Mouse (Mus musculus) embryo, embryonic 10.5 days (tissue): ENCODE data around the gene Gak.
A peak's percentile ranks its signal among the peaks of the same experiment; 100 is the strongest.

ENCODE experiments used
- DNase-seq: peaks from one replicate; pipeline ENCODE4 v3.0.0-alpha.2; 2015; ENCODE audit warnings: low spot score

Gene Gak

DNA sequence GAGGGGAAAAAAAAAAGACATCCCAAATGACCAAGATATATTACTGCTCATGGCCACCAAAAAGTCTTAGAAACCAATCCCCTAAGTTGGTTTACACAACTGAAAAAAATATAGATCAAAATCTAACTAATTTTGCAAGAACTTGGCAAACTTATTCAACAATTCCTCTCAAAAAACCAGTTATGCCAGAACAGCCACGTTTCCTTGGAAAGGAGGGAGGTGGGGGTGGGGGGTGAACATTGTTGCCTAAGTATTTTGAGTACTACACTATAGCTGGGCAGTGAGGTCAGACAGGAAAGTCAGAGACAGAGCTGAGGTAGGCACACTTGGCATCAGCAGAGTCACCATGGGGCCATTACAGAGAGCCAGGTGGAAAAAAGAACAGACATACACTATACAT is 29.6 kb downstream of the Gak start:
- no peak for DNase-seq

DNA sequence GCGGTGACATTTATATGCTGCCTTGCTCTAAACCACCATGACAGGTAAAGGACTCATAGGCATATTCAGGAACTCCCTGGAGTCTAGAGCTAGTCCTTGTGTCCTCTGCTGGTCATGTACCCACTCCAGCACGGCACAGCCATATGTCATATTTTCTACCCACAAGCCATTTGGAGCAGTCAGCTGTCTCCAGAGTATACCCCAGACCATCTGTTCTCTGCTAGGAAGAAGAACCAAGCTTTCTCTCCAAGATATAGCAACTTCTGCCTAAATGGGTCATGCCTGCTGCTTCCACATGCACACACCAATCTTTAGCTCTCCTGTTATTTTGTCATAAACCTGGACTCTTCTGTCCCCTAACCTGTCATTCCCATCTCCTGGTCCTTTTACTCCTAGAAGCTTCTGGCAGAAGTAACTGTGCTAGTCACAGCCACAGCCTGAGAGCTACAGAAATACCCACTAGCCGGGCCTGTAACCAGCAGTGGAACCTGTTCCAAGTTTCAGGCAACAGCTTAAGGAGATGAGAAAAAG is 48.1 kb downstream of the Gak start:
- DNase-seq: no peak

DNA sequence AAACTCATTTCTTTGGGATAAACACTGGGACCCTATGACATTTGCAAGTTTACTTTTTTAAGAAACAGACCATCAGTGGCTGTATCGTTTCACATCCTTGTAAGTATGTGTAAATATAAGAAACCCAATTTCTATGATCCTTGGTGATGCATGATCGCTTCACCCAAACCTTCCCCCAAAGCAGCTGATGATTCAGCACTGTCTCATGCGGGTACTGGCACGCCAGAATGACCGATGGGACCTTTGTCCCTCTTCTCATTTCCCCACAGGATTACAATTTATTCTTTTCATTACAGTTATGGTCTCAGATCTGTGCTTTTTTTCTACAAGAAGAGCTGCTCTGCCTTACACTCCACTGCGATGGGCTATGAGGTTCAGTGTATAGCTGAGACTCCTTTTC is 56.5 kb downstream of the Gak start:
- no peak for DNase-seq

DNA sequence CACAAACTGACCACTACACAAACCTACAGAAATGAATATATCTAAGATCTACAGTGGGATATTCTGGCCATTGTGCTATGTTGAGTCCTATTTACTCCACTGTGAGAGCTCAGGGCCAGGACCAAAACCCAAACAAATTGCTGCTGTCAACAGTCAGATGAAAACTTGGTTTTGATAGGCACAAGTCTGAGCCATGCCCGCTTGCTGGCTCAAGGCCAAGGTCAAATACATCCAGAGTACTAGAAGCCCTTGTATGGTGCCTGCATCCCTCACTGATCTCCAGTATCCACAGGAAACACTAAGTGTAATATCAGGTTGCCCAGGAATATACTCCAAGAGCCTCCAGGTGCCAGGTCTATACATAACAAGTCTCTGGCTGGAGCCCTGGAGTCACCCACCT is 58.6 kb downstream of the Gak start:
- no peak for DNase-seq

DNA sequence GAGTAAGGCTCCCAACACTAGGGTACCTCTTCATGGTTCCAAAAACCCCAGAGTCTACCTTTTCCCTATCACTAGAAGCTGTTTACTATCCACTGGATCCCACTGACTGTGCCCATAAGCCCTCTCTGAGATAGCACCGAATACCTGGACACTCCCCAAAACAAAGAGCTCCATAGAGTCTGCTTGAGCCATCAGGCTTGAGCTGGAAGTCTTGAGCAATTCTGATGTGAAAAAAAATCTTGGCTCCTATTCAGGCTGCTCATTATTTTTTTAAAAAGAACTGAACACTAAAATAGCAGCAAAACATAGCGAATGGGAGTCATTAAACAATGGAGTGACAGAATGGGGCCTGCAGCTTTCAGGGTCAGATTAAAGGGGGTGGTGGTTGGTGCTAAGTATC is 62.5 kb downstream of the Gak start:
- DNase-seq: no peak

DNA sequence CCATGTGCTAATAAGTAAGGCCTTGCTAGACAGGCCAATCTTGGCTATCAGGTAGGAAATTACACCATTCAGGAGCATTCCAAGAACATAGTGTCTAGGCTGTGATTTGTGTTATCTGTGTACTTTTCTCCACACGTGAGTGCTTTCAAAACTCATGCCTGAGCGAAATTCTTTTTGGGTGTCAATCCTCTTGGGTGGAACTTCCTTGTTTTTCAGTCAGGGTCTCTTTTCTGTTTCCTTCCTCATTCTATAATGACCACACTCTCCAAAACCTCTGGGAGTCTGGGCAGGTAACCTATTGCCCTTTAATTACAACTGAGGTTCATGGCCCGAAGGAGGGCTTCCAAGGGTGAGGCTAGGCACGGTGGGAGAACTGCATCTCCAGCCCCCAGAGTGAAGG is 63.0 kb downstream of the Gak start:
- DNase-seq: no peak

DNA sequence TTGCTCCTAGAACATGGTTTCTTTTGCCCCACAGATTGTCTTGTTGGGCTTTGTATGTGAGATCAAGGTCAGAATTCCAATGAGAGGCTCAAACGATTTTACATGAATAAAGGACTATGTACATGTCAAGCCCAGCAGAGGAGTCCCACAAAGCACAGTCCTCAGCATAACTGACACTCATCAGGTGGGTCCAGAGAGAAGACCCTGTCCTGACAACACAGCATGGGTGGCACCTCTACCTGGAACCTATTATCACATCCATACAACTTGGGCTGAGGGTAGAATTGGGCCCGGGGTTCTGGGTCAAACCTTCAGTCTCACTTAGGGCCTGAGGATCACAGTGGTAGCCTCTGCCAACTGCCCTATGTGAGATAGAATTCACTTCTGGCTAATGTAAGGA is 64.2 kb downstream of the Gak start:
- no peak for DNase-seq

DNA sequence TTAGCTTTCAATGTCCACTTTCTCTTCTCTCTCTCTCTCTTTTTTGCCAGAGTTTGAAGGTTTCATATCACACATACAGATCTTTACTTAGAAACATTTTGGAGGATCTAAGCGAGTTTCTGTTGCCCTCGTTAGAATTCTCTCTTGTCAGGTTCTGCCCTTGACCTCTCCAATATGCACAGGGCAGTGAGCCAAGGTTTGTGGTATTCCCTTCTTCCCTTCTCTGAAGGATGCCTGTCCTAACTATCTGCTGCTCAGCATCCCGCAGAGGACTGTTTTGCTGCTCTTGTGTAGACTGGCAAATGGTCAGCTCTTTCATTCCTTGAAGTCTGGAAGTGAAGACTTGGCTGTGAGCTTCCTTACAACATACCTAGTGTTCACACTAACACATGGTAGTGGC is 65.2 kb downstream of the Gak start:
- DNase-seq: no peak

DNA sequence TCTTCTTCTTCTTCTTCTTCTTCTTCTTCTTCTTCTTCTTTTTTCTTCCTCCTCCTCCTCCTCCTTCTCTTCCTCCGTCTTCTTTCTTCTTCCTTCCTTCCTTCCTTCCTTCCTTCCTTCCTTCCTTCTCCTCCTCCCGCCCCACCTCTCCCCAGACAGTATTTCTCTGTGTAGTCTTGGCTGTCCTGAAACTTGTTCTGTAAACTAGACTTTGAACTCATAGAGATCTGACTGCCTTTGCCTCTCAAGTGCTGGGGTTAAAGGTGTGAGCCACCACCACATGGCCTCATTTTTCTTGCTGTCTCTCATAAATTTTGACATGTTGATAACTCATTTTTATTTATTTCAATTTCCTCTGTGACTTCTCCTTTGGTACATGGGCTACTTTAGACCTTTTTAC is 67.1 kb downstream of the Gak start:
- no peak for DNase-seq

DNA sequence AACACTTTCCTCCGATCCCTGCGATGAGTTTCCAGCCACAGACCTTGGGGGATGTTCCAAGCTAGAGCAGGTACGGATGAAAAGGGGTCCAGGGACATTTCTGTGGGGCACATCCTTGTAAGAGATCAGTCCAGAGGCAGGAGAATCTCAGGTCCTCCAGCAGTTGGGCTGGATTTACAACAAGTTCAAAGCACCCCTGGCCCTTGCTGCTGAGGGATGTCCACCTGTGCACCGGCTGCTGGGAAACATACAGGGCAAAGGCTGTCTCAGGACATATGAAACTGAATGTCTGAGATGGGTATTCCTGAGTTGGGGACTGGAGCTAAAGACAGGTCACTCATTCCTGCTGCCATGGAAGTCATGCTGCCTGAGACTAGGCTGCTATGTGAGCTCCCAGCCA is 72.6 kb downstream of the Gak start:
- DNase-seq: no peak

DNA sequence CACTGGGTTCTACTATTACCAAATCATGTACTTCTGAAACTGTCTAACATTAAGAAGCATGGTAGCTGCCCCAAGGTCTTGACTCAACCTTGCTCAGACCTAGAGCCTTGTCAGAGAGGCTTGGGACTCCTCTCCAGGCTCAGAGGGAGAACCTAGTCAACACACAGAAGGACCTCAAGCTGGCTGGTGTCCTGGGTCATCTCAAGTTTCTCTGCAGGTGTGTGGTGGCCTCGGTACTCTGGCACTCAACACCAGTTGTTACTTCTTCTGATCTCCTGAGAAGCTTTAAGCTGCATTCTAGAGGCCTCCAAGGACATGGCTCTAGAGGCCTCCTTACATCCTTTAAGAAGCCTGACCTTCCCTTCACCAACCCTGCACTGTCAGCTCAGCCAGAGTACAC is 75.5 kb downstream of the Gak start:
- DNase-seq: no peak

DNA sequence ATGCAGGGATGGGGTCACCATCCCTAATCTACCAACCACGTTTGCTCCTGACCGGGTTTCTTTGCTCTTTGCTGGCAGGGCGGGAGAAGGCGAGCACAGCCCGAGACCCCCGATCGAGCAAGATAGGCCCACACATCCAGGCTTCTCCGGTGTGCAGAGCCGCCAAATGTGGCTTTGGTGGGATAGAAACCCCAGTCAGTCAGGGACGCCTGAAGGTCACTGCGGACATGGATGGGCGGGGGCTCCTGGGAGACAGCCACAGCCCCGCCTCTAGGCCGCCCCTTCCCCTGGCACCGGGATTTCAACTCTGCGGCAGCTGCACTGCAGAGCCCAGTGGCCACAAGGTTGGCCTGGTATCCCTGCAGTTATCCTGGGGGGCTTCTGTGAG is 79.4 kb downstream of the Gak start:
- DNase-seq: peak; percentile 20

DNA sequence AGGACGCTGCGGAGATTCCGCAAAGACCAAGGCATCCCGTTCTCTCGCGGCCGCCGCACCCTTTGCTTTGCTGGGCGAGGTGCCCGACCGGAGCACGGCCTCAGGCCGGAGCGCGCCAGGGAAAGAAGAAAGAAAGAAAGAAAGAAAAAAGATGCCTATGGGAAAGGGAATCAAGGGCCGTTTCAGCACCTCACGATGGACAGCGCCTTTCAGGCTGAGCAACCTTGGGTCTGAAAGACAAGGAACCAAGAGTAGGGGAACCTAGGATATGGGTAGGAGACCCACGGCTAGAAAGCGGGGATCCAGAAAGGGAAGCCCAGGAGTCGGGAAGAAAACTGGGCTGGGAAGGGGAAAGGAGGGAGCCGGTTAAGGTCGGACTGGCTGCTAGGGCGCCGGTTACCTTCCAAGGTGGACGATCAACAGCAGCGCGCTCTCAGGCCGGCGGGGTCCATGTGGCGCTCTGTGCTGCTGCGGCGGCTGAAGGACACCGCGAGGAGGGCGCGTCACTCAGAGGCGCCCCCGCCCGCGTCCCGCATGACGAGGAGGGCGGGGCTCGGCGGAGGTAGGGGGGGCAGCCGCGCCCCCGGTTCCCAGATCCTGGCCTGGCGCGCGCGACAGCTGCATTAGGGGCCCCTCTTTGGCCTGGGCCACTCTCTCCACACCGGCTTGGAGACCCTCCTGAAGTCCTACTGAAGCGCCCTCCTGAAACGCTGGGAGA is 79.9 kb downstream of the Gak start, which contains the start of gene Cplx1:
Cplx1 (minus strand) TSS at position 536 of the 718 bp plus-strand sequence.
- peak; percentile 84 for DNase-seq

DNA sequence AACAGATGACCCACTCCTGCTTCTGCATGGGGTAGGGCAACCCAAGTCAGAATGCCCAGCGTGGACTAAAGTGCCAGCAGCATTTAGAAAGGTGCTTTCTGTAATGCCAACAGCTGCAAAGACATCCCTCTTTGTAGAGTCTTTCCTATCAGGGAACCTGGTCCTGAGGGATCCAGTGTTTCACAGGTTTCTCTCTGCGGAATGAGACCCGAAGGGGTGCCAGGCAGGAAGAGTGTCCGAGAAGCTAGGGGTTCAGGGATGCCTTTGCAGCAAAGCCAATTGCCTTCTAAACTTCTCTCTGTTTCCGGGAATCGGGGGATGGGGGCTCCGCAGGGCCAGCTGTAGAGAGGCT is 80.4 kb downstream of the Gak start:
- DNase-seq: no peak

DNA sequence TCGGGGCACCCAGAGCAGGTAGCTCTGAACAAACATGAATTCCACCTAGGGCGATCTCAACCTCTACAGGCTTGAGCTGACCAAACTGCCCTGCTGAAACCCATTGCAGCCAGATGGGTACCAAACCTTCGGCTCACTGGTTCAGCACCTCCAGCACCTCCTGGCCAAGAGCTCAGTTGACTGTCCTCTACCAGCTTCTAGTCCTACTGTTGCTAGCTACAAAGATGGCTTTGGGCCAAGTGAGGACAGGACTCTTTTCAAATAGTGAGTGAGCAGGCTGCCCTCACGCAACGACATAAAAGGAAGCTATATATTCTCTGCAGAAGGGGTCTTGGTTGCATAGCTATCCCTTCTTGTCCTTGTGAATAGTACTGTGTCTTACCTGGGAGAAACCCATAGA is 81.9 kb downstream of the Gak start:
- DNase-seq: no peak

DNA sequence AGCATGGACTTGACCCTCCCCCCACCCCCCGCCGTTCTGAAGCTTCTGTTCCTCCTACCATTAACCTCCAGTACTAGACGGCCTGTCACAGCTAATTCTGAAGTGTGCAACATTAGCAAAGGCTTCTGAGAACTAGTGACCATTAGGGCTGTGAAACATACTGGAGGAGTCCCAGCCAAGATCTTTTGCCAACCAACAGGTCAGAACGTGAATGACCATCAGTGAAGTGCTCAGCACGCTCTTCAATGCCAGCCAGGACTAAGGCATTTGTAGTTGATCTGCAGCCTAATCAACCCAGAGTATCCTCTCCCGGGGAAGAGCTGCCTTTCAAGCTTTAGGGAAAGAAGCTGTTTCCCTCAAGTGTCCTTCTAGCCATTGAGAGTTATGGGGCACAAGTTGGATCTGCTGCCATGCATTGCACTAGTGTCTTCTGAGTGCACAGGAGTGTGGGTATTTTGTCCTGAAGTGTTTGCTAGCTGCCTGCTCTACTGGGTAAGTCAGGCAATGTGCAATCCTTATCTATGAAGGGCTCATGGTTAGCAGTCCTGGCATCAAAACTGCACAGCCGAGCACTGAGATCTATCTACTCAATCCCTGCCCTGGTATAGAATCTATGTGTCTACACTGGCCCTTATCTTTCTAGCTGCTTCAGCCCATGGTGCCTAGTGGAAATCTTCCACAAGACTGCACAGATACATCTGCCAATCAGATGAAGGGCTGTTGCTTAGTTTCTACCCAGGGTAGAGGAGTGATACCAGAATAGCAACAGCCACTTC is 85.9 kb downstream of the Gak start:
- no peak for DNase-seq

DNA sequence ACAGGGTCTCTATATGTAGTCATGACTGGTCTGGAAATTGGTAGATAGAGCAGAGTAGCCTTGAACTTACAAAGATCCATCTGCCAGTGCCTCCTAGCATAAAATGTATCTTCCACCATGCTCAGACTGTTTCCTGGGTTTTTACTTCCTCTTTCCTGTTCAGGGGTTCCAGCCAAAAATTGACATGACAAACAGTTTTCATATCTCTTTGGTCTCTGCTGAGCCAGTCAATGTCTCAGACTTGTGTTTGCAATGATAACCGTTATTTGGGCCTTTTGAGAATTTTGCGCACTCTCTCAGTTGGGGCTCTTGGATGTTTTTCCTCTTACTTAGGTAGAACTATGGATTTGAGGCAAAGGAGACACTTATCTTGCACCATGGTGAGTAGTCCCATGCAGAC is 95.4 kb downstream of the Gak start:
- DNase-seq: no peak

DNA sequence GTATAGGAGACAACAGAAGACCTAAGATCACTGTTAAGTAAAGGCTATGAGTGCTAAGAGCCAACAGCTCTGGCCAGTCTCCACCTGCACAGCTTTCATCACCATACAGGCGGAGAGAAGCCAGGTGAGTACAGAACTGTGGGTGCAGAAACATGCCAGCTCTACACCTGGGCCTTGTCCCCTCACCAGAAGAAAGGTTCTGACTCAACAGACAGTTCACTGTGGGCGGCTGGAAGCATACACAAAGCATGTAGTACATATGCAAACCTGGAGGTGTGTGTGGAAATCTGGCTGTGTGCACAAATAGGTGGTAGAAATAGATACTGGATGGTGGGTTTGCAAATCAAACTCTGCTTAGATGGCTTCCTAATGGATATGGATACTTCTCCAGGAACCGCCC is 107.0 kb downstream of the Gak start:
- DNase-seq: no peak

DNA sequence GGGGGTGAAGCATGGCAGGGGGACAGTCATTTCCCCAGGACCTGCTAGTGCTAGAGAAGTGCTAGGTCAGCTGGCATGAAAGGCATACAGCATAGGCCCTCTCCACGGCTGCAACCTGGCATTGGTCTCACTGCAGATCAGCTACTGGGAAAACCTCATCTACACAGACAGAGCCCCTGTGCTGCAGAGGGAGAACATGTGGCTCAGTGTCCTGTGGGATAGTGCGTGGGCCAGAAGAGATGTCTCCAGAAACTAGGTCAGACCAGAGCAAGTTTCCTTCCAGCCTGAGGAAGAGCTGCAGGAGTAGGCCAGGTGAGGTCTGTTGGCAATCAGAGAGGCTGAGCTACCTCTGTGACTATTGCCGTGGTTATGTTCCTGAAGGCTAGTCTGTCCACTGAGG is 107.7 kb downstream of the Gak start:
- DNase-seq: no peak

DNA sequence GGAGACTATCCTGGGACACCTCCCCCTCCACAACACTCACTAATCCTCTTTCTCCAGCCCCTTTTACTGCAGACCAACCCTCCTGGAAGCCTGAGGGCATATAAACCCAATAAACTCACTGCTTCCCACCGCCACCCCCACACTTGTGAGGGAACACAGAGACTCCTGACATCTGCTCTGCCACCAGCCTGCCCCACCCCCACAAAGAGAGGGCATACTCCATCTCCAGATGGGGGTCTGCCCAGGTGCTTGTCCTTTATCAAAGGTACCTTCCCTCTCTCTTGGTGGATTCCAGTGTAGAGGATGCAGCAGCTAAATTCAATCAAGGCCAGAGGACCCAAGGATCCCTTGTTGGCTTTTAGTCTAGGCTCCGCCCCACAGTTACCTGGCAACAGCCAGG is 108.5 kb downstream of the Gak start:
- no peak for DNase-seq

DNA sequence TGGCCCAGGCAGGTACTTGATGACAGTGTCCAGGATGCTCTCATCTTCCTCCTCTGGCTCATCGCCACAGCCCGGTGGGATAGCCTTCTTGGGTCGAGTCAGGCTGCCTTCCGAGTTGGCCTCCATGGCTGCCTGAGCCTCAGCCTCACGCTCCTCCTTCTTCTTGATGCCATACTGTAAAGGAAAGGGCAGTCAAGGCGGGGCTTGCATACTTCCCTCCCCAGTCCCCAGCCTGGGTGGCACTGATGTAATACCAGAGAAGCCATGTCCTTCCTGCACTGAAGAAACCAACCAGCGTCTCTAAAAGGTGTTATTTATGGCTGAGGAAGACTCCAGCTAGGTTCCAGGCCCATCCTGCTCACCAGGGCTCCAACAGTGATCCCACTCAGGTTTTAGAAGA is 109.4 kb downstream of the Gak start:
- DNase-seq: no peak
